Mouse (Mus musculus): Measurements from ENCODE around the gene Irgq. TPM values are rescaled to one million over a fixed set of nuclear protein-coding genes. Genes with fewer than 3 reads are reported as not detected.

Gene Irgq
- total and polyA plus RNA-seq, 2 experiments from 2014 or later = 26.8 to 119 TPM

- Histone ChIP-seq H3K9me3 (ENCODE audit: low read length) (no peaks in the 10 kb centered on the region), H3K36me3 (ENCODE audit: insufficient read depth) (peaks cover 36% of the 10 kb centered on the region), H3K27me3 (ENCODE audit: insufficient read depth, low read length) (no peaks in the 10 kb centered on the region), H3K27ac (ENCODE audit: low read depth, low read length) (no peak overlapping the region), H3K4me3 (ENCODE audit: low read depth, low read length) (no peak overlapping the region), H3K9ac (no peak overlapping the region), H3K4me2 (ENCODE audit: low read depth) (no peak overlapping the region), H3K4me1 (ENCODE audit: insufficient read depth) (no peaks in the 10 kb centered on the region)
- ATAC-seq (no peak), DNase-seq (no peak)
- 89% methylated on average over 4 of the region's 4 CpGs for WGBS
- no peak for TF ChIP-seq CTCF (IDR thresholded peaks at IDR 0.05; ENCODE audit: low read depth)
Measured at GRCm38 (mm10) chr7:24571071-24571470, 40.6 kb downstream of the Irgq start.

- ATAC-seq (no peak), DNase-seq (no peak)
- peak; percentile 53 for TF ChIP-seq CTCF (IDR thresholded peaks at IDR 0.05; ENCODE audit: low read depth)
Measured at GRCm38 (mm10) chr7:24572455-24572854, 42.0 kb downstream of the Irgq start.

GRCm38 (mm10) chr7:24574224-24574796 is 43.8 kb downstream of the Irgq start:
- Histone ChIP-seq H3K9ac (no peak overlapping the region), H3K27me3 (ENCODE audit: insufficient read depth, low read length) (no peaks in the 10 kb centered on the region), H3K9me3 (ENCODE audit: low read length) (no peaks in the 10 kb centered on the region), H3K4me2 (ENCODE audit: low read depth) (no peak overlapping the region), H3K4me3 (ENCODE audit: low read depth, low read length) (no peak overlapping the region), H3K4me1 (ENCODE audit: insufficient read depth) (no peaks in the 10 kb centered on the region), H3K27ac (ENCODE audit: low read depth, low read length) (no peak overlapping the region), H3K36me3 (ENCODE audit: insufficient read depth) (peaks cover 8% of the 10 kb centered on the region; the same call in 1 of the 2 replicates)
- DNase-seq = no peak
- no peak for ATAC-seq
- no peak for TF ChIP-seq CTCF (IDR thresholded peaks at IDR 0.05; ENCODE audit: low read depth)
- WGBS = 71% methylated on average over 12 of the region's 12 CpGs

More at GRCm38 (mm10) chr7:24572455-24572854, 42.0 kb downstream of the Irgq start:
- H3K4me2 ChIP-seq (ENCODE audit: low read depth) = no peak overlapping the region
- H3K4me3 ChIP-seq (ENCODE audit: low read depth, low read length) = no peak overlapping the region
- H3K36me3 ChIP-seq (ENCODE audit: insufficient read depth) = peaks cover 22% of the 10 kb centered on the region
- H3K9ac ChIP-seq = no peak overlapping the region
- no peaks in the 10 kb centered on the region for H3K27me3 ChIP-seq (ENCODE audit: insufficient read depth, low read length)
- H3K4me1 ChIP-seq (ENCODE audit: insufficient read depth) = no peaks in the 10 kb centered on the region
- WGBS = 60% methylated on average over 5 of the region's 5 CpGs
- H3K9me3 ChIP-seq (ENCODE audit: low read length) = no peaks in the 10 kb centered on the region
- no peak overlapping the region for H3K27ac ChIP-seq (ENCODE audit: low read depth, low read length)

GRCm38 (mm10) chr7:24577811-24578210 is 47.3 kb downstream of the Irgq start:
- ATAC-seq (no peak), DNase-seq (no peak)
- H3K27me3 ChIP-seq (ENCODE audit: insufficient read depth, low read length) = no peaks in the 10 kb centered on the region
- H3K9me3 ChIP-seq (ENCODE audit: low read length) = no peaks in the 10 kb centered on the region
- 91% methylated on average over 10 of the region's 10 CpGs for WGBS
- no peak overlapping the region for H3K4me2 ChIP-seq (ENCODE audit: low read depth)
- H3K4me3 ChIP-seq (ENCODE audit: low read depth, low read length) = no peak overlapping the region
- H3K4me1 ChIP-seq (ENCODE audit: insufficient read depth) = no peaks in the 10 kb centered on the region
- no peak overlapping the region for H3K9ac ChIP-seq
- TF ChIP-seq CTCF (IDR thresholded peaks at IDR 0.05; ENCODE audit: low read depth) = no peak
- no peak overlapping the region for H3K27ac ChIP-seq (ENCODE audit: low read depth, low read length)
- H3K36me3 ChIP-seq (ENCODE audit: insufficient read depth) = no peaks in the 10 kb centered on the region

- 91% methylated on average over 6 of the region's 6 CpGs for WGBS
- ATAC-seq (no peak), DNase-seq (no peak)
- Histone ChIP-seq H3K9ac (no peak overlapping the region), H3K36me3 (ENCODE audit: insufficient read depth) (no peaks in the 10 kb centered on the region), H3K9me3 (ENCODE audit: low read length) (no peaks in the 10 kb centered on the region), H3K4me1 (ENCODE audit: insufficient read depth) (no peaks in the 10 kb centered on the region), H3K4me3 (ENCODE audit: low read depth, low read length) (no peak overlapping the region), H3K27me3 (ENCODE audit: insufficient read depth, low read length) (no peaks in the 10 kb centered on the region), H3K27ac (ENCODE audit: low read depth, low read length) (no peak overlapping the region), H3K4me2 (ENCODE audit: low read depth) (no peak overlapping the region)
- TF ChIP-seq CTCF (IDR thresholded peaks at IDR 0.05; ENCODE audit: low read depth) = no peak
Measured at GRCm38 (mm10) chr7:24584876-24585275, 54.4 kb downstream of the Irgq start.

GRCm38 (mm10) chr7:24585995-24586394 is 55.5 kb downstream of the Irgq start:
- Histone ChIP-seq H3K9ac (no peak overlapping the region), H3K4me1 (ENCODE audit: insufficient read depth) (no peaks in the 10 kb centered on the region), H3K4me3 (ENCODE audit: low read depth, low read length) (no peak overlapping the region), H3K27me3 (ENCODE audit: insufficient read depth, low read length) (no peaks in the 10 kb centered on the region), H3K36me3 (ENCODE audit: insufficient read depth) (no peaks in the 10 kb centered on the region), H3K4me2 (ENCODE audit: low read depth) (no peak overlapping the region), H3K27ac (ENCODE audit: low read depth, low read length) (no peak overlapping the region), H3K9me3 (ENCODE audit: low read length) (no peaks in the 10 kb centered on the region)
- no peak for TF ChIP-seq CTCF (IDR thresholded peaks at IDR 0.05; ENCODE audit: low read depth)
- 50% methylated on average over 16 of the region's 16 CpGs for WGBS
- ATAC-seq (no peak), DNase-seq (no peak)

GRCm38 (mm10) chr7:24586828-24587227 is 56.3 kb downstream of the Irgq start:
- Histone ChIP-seq H3K27ac (ENCODE audit: low read depth, low read length) (peak overlapping the region; percentile 80), H3K27me3 (ENCODE audit: insufficient read depth, low read length) (no peaks in the 10 kb centered on the region), H3K4me3 (ENCODE audit: low read depth, low read length) (peak overlapping the region; percentile 73), H3K4me1 (ENCODE audit: insufficient read depth) (no peaks in the 10 kb centered on the region), H3K4me2 (ENCODE audit: low read depth) (peak overlapping the region; percentile 75), H3K9me3 (ENCODE audit: low read length) (no peaks in the 10 kb centered on the region), H3K9ac (peak overlapping the region; percentile 94), H3K36me3 (ENCODE audit: insufficient read depth) (no peaks in the 10 kb centered on the region)
- 7% methylated on average over 8 of the region's 8 CpGs for WGBS
- TF ChIP-seq CTCF (IDR thresholded peaks at IDR 0.05; ENCODE audit: low read depth) = no peak
- ATAC-seq = peak; percentile 50
- no peak for DNase-seq

Data from forebrain, postnatal 0 days (tissue).